Mouse (Mus musculus): ENCODE measurements around the gene Zfp282. TPM values are rescaled to one million over a fixed set of nuclear protein-coding genes. Genes with fewer than 3 reads are reported as not detected.
A peak's percentile ranks its signal among the peaks of the same experiment; 100 is the strongest.

Gene Zfp282
- polyA plus RNA-seq, 1 experiment from 2014 or later, result 5.5 TPM

GRCm38 (mm10) chr6:47912991-47913390 is 36.0 kb downstream of the Zfp282 start:
- Histone ChIP-seq H3K4me3 (ENCODE audit: inconsistent target) (no peak overlapping the region), H3K27ac (no peak overlapping the region), H3K79me2 (ENCODE audit: inconsistent target) (no peaks in the 10 kb centered on the region), H3K36me3 (ENCODE audit: inconsistent target) (no peaks in the 10 kb centered on the region)
- WGBS (ENCODE audit: missing documents), result 75% methylated on average over 3 of the region's 3 CpGs

GRCm38 (mm10) chr6:47917051-47917450 is 40.0 kb downstream of the Zfp282 start:
- peaks cover 13% of the 10 kb centered on the region for H3K79me2 ChIP-seq (ENCODE audit: inconsistent target)
- no peak overlapping the region for H3K27ac ChIP-seq
- no peak overlapping the region for H3K4me3 ChIP-seq (ENCODE audit: inconsistent target)
- no peaks in the 10 kb centered on the region for H3K36me3 ChIP-seq (ENCODE audit: inconsistent target)
- 88% methylated on average over 5 of the region's 5 CpGs for WGBS (ENCODE audit: missing documents)

GRCm38 (mm10) chr6:47918768-47919274 is 41.8 kb downstream of the Zfp282 start:
- Histone ChIP-seq H3K4me3 (ENCODE audit: inconsistent target) (no peak overlapping the region), H3K79me2 (ENCODE audit: inconsistent target) (peaks cover 30% of the 10 kb centered on the region), H3K36me3 (ENCODE audit: inconsistent target) (no peaks in the 10 kb centered on the region), H3K27ac (no peak overlapping the region)
- WGBS (ENCODE audit: missing documents), result 100% methylated on average over 3 of the region's 3 CpGs

GRCm38 (mm10) chr6:47919646-47920446 is 42.8 kb downstream of the Zfp282 start:
- H3K27ac ChIP-seq, result peak overlapping the region; percentile 76; the same call in 1 of the 2 replicates
- H3K36me3 ChIP-seq (ENCODE audit: inconsistent target), result no peaks in the 10 kb centered on the region
- H3K4me3 ChIP-seq (ENCODE audit: inconsistent target), result peak overlapping the region; percentile 96
- H3K79me2 ChIP-seq (ENCODE audit: inconsistent target), result peaks cover 41% of the 10 kb centered on the region
- WGBS (ENCODE audit: missing documents), result 31% methylated on average over 11 of the region's 11 CpGs

- WGBS (ENCODE audit: missing documents), result under 1% methylated on average over 56 of the region's 67 CpGs
- H3K27ac ChIP-seq, result peak within 1 kb of the TSS; percentile 76
Observed at GRCm38 (mm10) chr6:47920447-47921340, 43.7 kb downstream of the Zfp282 start, which contains the start of gene Zfp212. TSS of gene Zfp212 (plus strand) at chr6:47920476.

GRCm38 (mm10) chr6:47942461-47942860 is 65.5 kb downstream of the Zfp282 start:
- 69% methylated on average over 12 of the region's 12 CpGs for WGBS (ENCODE audit: missing documents)
- H3K36me3 ChIP-seq (ENCODE audit: inconsistent target), result no peaks in the 10 kb centered on the region
- H3K79me2 ChIP-seq (ENCODE audit: inconsistent target), result no peaks in the 10 kb centered on the region
- no peak overlapping the region for H3K27ac ChIP-seq
- H3K4me3 ChIP-seq (ENCODE audit: inconsistent target), result no peak overlapping the region; the same call in 1 of the 2 replicates

More at GRCm38 (mm10) chr6:47920447-47921340, 43.7 kb downstream of the Zfp282 start, which contains the start of gene Zfp212:
- Histone ChIP-seq H3K4me3 (ENCODE audit: inconsistent target) (peak within 1 kb of the TSS; percentile 96), H3K36me3 (ENCODE audit: inconsistent target) (no peaks in the 10 kb centered on the region), H3K79me2 (ENCODE audit: inconsistent target) (peaks cover 49% of the 10 kb centered on the region)

GRCm38 (mm10) chr6:47943021-47943691 is 66.2 kb downstream of the Zfp282 start:
- peak overlapping the region; percentile 7; the same call in 1 of the 2 replicates for H3K4me3 ChIP-seq (ENCODE audit: inconsistent target)
- WGBS (ENCODE audit: missing documents), result 25% methylated on average over 63 of the region's 64 CpGs
- no peak overlapping the region for H3K27ac ChIP-seq
- H3K79me2 ChIP-seq (ENCODE audit: inconsistent target), result no peaks in the 10 kb centered on the region
- H3K36me3 ChIP-seq (ENCODE audit: inconsistent target), result no peaks in the 10 kb centered on the region

GRCm38 (mm10) chr6:47943721-47944120 is 66.7 kb downstream of the Zfp282 start:
- H3K4me3 ChIP-seq (ENCODE audit: inconsistent target), result peak overlapping the region; percentile 7; the same call in 1 of the 2 replicates
- 66% methylated on average over 3 of the region's 3 CpGs for WGBS (ENCODE audit: missing documents)
- H3K27ac ChIP-seq, result no peak overlapping the region
- no peaks in the 10 kb centered on the region for H3K79me2 ChIP-seq (ENCODE audit: inconsistent target)
- H3K36me3 ChIP-seq (ENCODE audit: inconsistent target), result no peaks in the 10 kb centered on the region

GRCm38 (mm10) chr6:47947388-47947787 is 70.4 kb downstream of the Zfp282 start:
- WGBS (ENCODE audit: missing documents), result 97% methylated on average over 4 of the region's 4 CpGs
- no peak overlapping the region for H3K4me3 ChIP-seq (ENCODE audit: inconsistent target)
- H3K27ac ChIP-seq, result no peak overlapping the region

GRCm38 (mm10) chr6:47953191-47953726 is 76.3 kb downstream of the Zfp282 start, which contains the start of gene Zfp956:
TSS of gene Zfp956 (plus strand) at chr6:47953390.
- WGBS (ENCODE audit: missing documents), result 2% methylated on average over 31 of the region's 31 CpGs
- no peak within 1 kb of the TSS for H3K27ac ChIP-seq
- H3K79me2 ChIP-seq (ENCODE audit: inconsistent target), result no peaks in the 10 kb centered on the region
- no peaks in the 10 kb centered on the region for H3K36me3 ChIP-seq (ENCODE audit: inconsistent target)
- peak within 1 kb of the TSS; percentile 91 for H3K4me3 ChIP-seq (ENCODE audit: inconsistent target)

More at GRCm38 (mm10) chr6:47947388-47947787, 70.4 kb downstream of the Zfp282 start:
- no peaks in the 10 kb centered on the region for H3K79me2 ChIP-seq (ENCODE audit: inconsistent target)
- no peaks in the 10 kb centered on the region for H3K36me3 ChIP-seq (ENCODE audit: inconsistent target)

- no peak overlapping the region; the same call in 1 of the 2 replicates for H3K4me3 ChIP-seq (ENCODE audit: inconsistent target)
- no peaks in the 10 kb centered on the region for H3K36me3 ChIP-seq (ENCODE audit: inconsistent target)
- H3K27ac ChIP-seq, result no peak overlapping the region
- no peaks in the 10 kb centered on the region for H3K79me2 ChIP-seq (ENCODE audit: inconsistent target)
- 77% methylated on average over 3 of the region's 3 CpGs for WGBS (ENCODE audit: missing documents)
Observed at GRCm38 (mm10) chr6:47954425-47954824, 77.4 kb downstream of the Zfp282 start.

GRCm38 (mm10) chr6:47957816-47958215 is 80.8 kb downstream of the Zfp282 start:
- peaks cover 6% of the 10 kb centered on the region; the same call in 1 of the 2 replicates for H3K36me3 ChIP-seq (ENCODE audit: inconsistent target)
- no peaks in the 10 kb centered on the region for H3K79me2 ChIP-seq (ENCODE audit: inconsistent target)
- H3K4me3 ChIP-seq (ENCODE audit: inconsistent target), result no peak overlapping the region
- no peak overlapping the region for H3K27ac ChIP-seq
